Mouse (Mus musculus) lung, embryonic 16.5 days (tissue): Measurements from ENCODE around the gene Gpc6. TPM values are rescaled to one million over a fixed set of nuclear protein-coding genes. Genes with fewer than 3 reads are reported as not detected.
"Not testable (repeated sequence)": the region's sequence is repeated elsewhere in the genome, so short reads cannot be mapped to it uniquely, and the experiment has no call there.

Source experiments
- ATAC-seq: fragments of 200-750 bp; cut with Nextera tagmentation; 2 replicates; pipeline ENCODE4 v1.8.0; 2017; ENCODE audit warnings: low read depth, mild to moderate bottlenecking, moderate library complexity
- H3K27ac ChIP-seq: fragments of 300-500 bp; sonication (generic); 2 replicates; pipeline ENCODE4 v1.5.1; 2014; ENCODE audit warnings: mild to moderate bottlenecking, control low read depth, low read length
- H3K27me3 ChIP-seq: fragments of 300-500 bp; sonication (generic); 2 replicates; pipeline ENCODE4 v1.6.1; 2014; ENCODE audit warnings: low read depth, low read length, mixed read lengths; ENCODE audit not compliant: control insufficient read depth, insufficient read depth
- H3K36me3 ChIP-seq: fragments of 300-500 bp; sonication (generic); 2 replicates; pipeline ENCODE4 v1.6.1; 2014; ENCODE audit warnings: low read length; ENCODE audit not compliant: control insufficient read depth, insufficient read depth
- H3K4me1 ChIP-seq: fragments of 300-500 bp; sonication (generic); replicated peaks from 2 replicates; pipeline ENCODE4 v1.6.1; 2014; ENCODE audit warnings: low read length, mixed read lengths; ENCODE audit not compliant: control insufficient read depth, insufficient read depth
- H3K4me2 ChIP-seq: fragments of 300-500 bp; sonication (generic); 2 replicates; pipeline ENCODE4 v1.6.1; 2014; ENCODE audit warnings: low read depth, low read length, control low read depth
- H3K4me3 ChIP-seq: fragments of 300-500 bp; sonication (generic); 2 replicates; pipeline ENCODE4 v1.5.1; 2014; ENCODE audit warnings: mild to moderate bottlenecking, low read length, control low read depth
- H3K9ac ChIP-seq: fragments of 300-500 bp; sonication (generic); 2 replicates; pipeline ENCODE4 v1.6.1; 2014; ENCODE audit warnings: low read length, control low read depth
- H3K9me3 ChIP-seq: fragments of 300-500 bp; sonication (generic); 2 replicates; pipeline ENCODE4 v1.6.1; 2016; ENCODE audit warnings: low read length; ENCODE audit not compliant: control insufficient read depth
- WGBS: fragments of 180-500 bp; shearing (Covaris S2); extraction: QIAGEN DNeasy Blood & Tissue Kit; methylation state at CpG from one replicate; pipeline ENCODE4 v1.1.7; 2014; 5-methylcytosine and 5-hydroxymethylcytosine counted together
- polyA plus RNA-seq: library from polyadenylated mRNA; unstranded; fragments of >200 nt; fragmentation: Nextera tagmentation; extraction: Ambion mirVana; gene quantifications from 2 replicates; pipeline ENCODE4 v1.2.1, GENCODE M21; 2015

Gpc6 gene
- polyA plus RNA-seq, 1 experiment from 2014 or later: 26.1 TPM

DNA sequence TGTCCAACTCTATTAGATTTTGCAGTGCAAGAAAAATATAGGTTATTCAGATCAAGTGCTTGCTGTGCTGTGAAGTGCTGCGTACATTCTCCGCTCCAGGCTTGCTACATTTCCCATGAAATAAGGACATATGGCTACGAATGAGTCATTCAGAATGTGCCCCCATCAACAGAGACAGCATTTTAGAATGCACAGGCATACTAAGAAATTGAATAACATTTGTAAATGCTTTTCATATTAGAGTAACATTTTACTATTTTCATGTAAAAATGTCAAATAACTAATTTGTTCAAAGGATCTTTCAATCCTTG is 483.4 kb downstream of the Gpc6 start:
- 72% methylated on average over 3 of the region's 3 CpGs for WGBS
- Histone ChIP-seq H3K27me3 (no peaks in the 10 kb centered on the region), H3K9me3 (no peaks in the 10 kb centered on the region), H3K27ac (no peak overlapping the region), H3K36me3 (no peaks in the 10 kb centered on the region), H3K9ac (no peak overlapping the region), H3K4me2 (no peak overlapping the region), H3K4me1 (no peaks in the 10 kb centered on the region), H3K4me3 (no peak overlapping the region)
- no peak for ATAC-seq

DNA sequence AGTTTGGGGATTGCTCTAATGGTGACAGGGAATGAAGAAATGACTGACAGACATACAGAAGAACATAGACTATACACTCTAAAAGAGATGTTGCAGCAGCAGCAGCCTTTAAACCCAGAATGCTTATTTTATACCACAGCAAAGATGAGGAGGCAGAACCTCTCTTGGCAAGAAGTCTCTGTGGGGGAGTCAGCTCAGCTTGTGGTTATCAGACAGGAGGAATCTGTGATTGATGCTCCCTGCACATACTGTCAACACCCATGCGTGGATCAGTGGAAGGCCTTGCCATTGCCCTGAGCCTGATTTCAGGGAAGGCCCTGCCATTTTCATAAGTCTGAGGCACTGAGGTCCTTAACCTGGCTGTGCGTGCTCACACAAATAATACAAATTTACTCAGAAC is 484.7 kb downstream of the Gpc6 start:
- 79% methylated on average over 2 of the region's 2 CpGs for WGBS
- no peak overlapping the region for H3K4me2 ChIP-seq
- H3K9ac ChIP-seq: no peak overlapping the region
- no peaks in the 10 kb centered on the region for H3K4me1 ChIP-seq
- H3K9me3 ChIP-seq: no peaks in the 10 kb centered on the region
- no peaks in the 10 kb centered on the region for H3K36me3 ChIP-seq
- no peak overlapping the region for H3K4me3 ChIP-seq
- no peak for ATAC-seq
- no peak overlapping the region for H3K27ac ChIP-seq
- no peaks in the 10 kb centered on the region for H3K27me3 ChIP-seq

DNA sequence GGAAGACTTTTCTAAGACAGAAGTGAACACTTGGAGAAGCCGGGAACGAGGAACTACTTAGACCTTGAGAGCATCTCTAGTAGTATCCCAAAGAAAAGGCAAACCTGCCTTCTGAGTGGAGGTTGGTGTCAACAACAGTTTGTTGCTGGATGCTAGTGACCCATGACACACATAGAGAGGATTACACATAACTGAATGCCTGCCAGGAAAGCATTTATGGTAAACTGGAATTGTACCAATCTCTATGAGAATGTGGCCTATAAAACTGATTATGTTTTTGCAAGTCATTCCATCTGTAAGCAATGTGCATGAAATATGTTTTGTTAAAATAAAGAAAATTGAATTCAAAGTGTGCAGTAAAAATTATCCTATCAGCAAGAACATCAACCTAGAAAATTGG is 485.4 kb downstream of the Gpc6 start:
- Histone ChIP-seq H3K4me3 (no peak overlapping the region), H3K9me3 (no peaks in the 10 kb centered on the region), H3K9ac (no peak overlapping the region), H3K4me1 (no peaks in the 10 kb centered on the region), H3K4me2 (no peak overlapping the region), H3K27ac (no peak overlapping the region), H3K27me3 (no peaks in the 10 kb centered on the region), H3K36me3 (no peaks in the 10 kb centered on the region)
- WGBS: 92% methylated on average over 2 of the region's 2 CpGs
- ATAC-seq: no peak

DNA sequence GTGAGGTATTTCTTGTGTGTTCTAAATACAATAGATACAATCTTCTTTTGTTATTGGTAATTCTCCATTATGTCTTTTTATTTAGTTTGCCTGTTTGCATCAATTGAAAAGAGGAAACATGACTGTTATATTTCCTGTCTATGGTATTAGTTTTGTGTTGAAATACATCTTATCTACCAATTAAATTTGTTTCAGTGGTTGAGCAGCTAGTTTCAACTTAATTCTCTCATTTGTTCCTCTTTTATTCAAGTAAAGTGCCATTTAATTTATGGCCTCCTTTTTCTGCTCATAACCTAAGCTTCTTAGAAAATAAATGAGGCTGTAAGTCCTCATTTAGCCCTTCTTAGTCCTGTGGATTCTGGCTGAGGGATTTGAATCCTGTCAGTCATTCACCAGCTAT is 489.9 kb downstream of the Gpc6 start:
- Histone ChIP-seq H3K4me2 (no peak overlapping the region), H3K27ac (no peak overlapping the region), H3K9me3 (no peaks in the 10 kb centered on the region), H3K4me1 (no peaks in the 10 kb centered on the region), H3K36me3 (no peaks in the 10 kb centered on the region), H3K4me3 (no peak overlapping the region), H3K9ac (no peak overlapping the region), H3K27me3 (no peaks in the 10 kb centered on the region)
- no peak for ATAC-seq

DNA sequence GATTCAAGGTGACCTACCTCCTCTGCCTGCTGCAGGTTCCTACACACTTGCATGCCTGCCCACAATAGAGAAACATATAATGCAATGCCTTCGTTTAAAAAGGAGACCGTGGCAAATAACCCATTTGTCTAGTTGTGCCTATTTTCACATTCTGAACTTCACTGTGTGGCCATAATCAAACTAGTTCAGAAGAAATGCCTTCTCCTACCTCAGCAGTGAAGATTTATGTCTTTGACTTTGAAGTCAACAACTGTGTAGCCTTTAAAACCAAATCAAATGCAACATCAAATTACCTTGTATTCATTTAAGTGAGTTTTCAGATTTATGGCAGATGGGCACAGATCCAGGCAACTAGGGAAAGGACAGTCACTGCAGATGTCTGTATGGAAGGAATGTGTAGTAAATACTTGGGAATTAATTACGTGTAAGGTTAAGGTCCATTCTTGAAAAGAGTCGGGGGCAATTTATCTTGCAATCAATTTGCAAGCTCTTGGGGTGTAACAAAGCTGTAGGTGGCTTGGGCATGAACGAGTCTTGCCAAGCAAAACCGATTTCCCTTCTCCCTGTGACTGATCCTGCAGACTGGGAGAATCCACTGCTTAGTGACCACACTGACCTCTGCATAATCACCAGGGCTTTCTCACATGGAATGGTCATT is 494.6 kb downstream of the Gpc6 start:
- 50% methylated on average over 6 of the region's 6 CpGs for WGBS
- H3K9ac ChIP-seq: no peak overlapping the region
- no peak for ATAC-seq
- no peaks in the 10 kb centered on the region for H3K36me3 ChIP-seq
- H3K4me3 ChIP-seq: no peak overlapping the region
- H3K9me3 ChIP-seq: no peaks in the 10 kb centered on the region
- H3K27me3 ChIP-seq: no peaks in the 10 kb centered on the region
- H3K4me2 ChIP-seq: no peak overlapping the region
- H3K4me1 ChIP-seq: no peaks in the 10 kb centered on the region
- H3K27ac ChIP-seq: no peak overlapping the region

DNA sequence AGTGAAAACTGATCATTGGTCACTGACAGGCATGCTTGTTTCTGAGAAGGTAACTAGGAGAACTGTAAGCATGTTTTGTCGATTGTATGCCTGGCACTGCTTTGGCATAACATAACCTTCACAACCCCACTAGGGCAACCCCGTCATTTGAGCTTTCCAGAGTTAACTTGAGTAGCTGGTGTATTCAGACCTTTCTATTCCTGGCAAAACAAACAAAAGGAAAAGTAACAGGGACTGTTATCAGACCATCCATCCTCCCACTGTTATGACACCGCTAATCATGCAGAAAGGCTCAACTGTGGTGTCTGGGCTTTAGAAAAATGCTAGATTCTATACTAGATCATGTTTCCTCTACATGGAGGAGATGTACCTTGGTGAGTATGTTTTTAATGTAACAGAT is 496.1 kb downstream of the Gpc6 start:
- ATAC-seq: no peak
- no peaks in the 10 kb centered on the region for H3K36me3 ChIP-seq
- no peak overlapping the region for H3K27ac ChIP-seq
- H3K4me2 ChIP-seq: no peak overlapping the region
- no peaks in the 10 kb centered on the region for H3K27me3 ChIP-seq
- H3K4me3 ChIP-seq: no peak overlapping the region
- H3K4me1 ChIP-seq: no peaks in the 10 kb centered on the region
- H3K9ac ChIP-seq: no peak overlapping the region
- WGBS: 51% methylated on average over 3 of the region's 3 CpGs
- no peaks in the 10 kb centered on the region for H3K9me3 ChIP-seq

DNA sequence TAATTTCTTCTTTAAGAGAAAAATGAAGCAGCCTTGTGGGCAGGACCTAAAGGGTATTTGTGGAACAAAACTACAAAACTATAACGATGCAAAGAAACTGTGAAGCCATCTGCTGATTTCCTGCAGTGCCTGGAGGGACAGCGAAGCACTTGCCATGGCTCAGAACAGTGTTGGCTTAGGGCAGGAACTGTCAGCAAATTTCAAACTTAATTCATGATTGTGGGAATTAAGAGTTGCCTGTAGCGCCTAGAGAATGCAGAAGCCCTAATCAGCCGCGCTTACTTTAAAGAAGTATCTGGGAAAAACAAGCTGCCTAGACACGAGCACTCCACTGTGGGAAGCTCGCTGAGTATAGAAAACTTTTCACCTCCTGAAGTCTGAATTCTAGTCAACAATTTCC is 501.0 kb downstream of the Gpc6 start:
- H3K9me3 ChIP-seq: no peaks in the 10 kb centered on the region
- H3K27me3 ChIP-seq: no peaks in the 10 kb centered on the region
- no peak overlapping the region for H3K4me2 ChIP-seq
- no peaks in the 10 kb centered on the region for H3K4me1 ChIP-seq
- H3K27ac ChIP-seq: no peak overlapping the region
- H3K9ac ChIP-seq: no peak overlapping the region
- 61% methylated on average over 7 of the region's 7 CpGs for WGBS
- H3K4me3 ChIP-seq: no peak overlapping the region
- ATAC-seq: no peak
- H3K36me3 ChIP-seq: no peaks in the 10 kb centered on the region

DNA sequence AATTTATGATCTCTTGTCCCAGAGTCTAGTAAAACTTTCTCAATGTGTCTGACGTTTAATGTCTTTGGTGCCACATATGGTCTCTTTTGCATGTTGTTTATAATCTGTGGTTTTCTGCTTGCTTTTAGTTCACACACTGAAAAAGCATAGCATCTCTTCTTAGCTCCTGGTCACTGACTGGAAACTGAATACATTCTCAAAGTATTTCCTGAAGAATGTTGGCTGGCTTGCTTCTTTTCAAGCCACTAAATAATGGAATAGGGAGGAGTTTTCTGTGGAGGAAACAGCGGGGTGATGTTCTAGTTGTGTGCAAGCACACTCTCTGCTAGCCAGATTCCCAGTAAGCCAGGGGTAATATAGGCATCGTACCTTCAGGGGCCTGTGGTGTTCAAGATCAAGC is 502.7 kb downstream of the Gpc6 start:
- Histone ChIP-seq H3K36me3 (no peaks in the 10 kb centered on the region), H3K27ac (no peak overlapping the region), H3K4me3 (no peak overlapping the region), H3K9ac (no peak overlapping the region), H3K4me2 (no peak overlapping the region), H3K9me3 (no peaks in the 10 kb centered on the region), H3K27me3 (no peaks in the 10 kb centered on the region), H3K4me1 (no peaks in the 10 kb centered on the region)
- no peak for ATAC-seq
- 58% methylated on average over 3 of the region's 3 CpGs for WGBS

DNA sequence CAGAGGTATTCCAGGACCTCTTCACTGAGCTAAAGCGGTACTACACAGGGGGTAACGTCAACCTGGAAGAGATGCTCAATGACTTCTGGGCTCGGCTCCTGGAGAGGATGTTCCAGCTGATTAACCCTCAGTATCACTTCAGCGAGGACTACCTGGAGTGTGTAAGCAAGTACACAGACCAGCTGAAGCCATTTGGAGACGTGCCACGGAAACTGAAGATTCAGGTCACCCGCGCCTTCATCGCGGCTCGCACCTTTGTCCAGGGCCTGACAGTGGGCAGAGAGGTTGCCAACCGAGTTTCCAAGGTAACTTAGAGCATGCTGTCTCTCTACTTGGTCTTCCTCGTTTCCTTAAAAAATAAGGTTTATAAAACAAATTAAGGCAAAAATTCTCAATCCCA is 510.6 kb downstream of the Gpc6 start:
- H3K4me2 ChIP-seq: no peak overlapping the region
- H3K27ac ChIP-seq: no peak overlapping the region

DNA sequence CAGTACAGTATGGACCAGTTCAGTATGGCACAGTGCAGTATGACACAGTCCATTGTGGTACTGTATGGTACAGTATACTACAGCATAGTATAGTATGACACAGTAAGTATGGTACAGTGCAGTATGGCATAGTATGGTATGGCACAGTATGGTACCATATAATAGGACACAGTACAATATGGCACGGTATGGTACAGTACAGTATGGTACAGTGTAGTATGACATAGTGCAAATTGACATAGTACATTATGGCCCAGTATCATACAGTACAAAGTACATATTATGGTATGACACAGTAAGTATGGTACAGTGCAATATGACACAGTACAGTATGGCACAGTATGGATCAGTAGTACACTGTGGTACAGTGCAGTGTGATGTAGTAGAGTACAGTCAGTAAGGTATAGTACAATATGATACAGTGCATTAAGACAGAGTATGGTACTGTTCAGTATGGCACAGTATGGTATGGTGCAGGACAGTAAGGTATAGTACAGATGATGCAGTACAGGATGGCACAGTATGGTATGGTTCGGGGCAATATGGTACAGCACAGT is 521.6 kb downstream of the Gpc6 start:
- not testable (repeated sequence) for H3K4me3 ChIP-seq, H3K36me3 ChIP-seq, H3K9ac ChIP-seq, H3K9me3 ChIP-seq, H3K4me2 ChIP-seq, H3K27me3 ChIP-seq, H3K4me1 ChIP-seq, H3K27ac ChIP-seq
- WGBS: 96% methylated on average over 2 of the region's 2 CpGs
- ATAC-seq: peak; percentile 28; the same call in 1 of the 2 replicates

More for the DNA sequence above, 510.6 kb downstream of the Gpc6 start:
- no peaks in the 10 kb centered on the region for H3K4me1 ChIP-seq
- no peaks in the 10 kb centered on the region for H3K27me3 ChIP-seq
- no peaks in the 10 kb centered on the region for H3K36me3 ChIP-seq
- WGBS: 91% methylated on average over 13 of the region's 13 CpGs
- no peaks in the 10 kb centered on the region for H3K9me3 ChIP-seq
- no peak for ATAC-seq
- no peak overlapping the region for H3K9ac ChIP-seq
- no peak overlapping the region for H3K4me3 ChIP-seq
